Comparison of ENCODE assay signal across 13 mouse cellular contexts in the genomic region with DNA sequence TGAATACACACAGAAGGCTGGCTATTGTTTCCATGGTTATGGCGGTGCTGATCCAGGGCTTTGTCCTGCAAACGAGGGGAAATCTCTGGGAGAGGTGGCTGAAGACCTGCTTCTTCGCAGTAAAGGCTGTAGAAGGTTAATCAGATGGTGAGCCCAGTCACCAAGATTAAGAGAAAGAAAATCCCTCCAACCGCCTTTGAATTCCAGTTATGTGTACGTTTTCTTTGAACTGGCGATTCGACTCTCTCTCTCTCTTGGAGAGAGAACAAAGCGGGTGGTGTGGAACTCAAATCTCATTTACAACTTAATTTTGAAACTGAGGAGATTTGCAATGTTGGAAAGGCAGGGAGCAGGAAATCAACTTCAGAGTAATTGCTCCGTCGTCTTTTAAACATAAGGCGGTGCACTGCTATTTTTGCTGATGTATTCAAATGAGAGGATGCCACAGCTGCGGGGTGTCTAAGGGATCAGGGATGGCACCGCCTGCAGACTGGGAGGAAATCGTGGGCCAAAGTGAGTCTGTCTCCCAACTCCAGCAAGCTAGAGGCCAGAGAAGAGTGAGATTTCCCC.
DNase-seq lines count a peak whose midpoint lies in the region; ATAC-seq and TF ChIP-seq lines count a peak whose summit lies in the region.
"Had no signal": no experiment of that assay in that cellular context is flagged by ENCODE, and none has a peak within 500 bp of the region (broad histone marks: within the 10 kb centered on the region; RNA-seq: fewer than 3 reads in every experiment).

No protein-coding gene starts in this region.

- DNase-seq in lung, embryonic 14.5 days = peak; percentile 29
- no peak for DNase-seq in lung, postnatal 10 days
- peak; percentile 42 for DNase-seq in retina, postnatal 1 day
- no peak for DNase-seq in cerebellum, postnatal 36 days
- DNase-seq: cerebellum, postnatal 10 days; heart, postnatal 4 days; layer of hippocampus, adult 9-11 months had no signal

- no peaks in the 10 kb centered on the region for H3K27me3 ChIP-seq in lung, embryonic 14.5 days (ENCODE audit: insufficient read depth, low read length)
- H3K27me3 ChIP-seq in embryonic facial prominence, embryonic 12.5 days = no peaks in the 10 kb centered on the region
- H3K27me3 ChIP-seq in hindbrain, embryonic 15.5 days = no peaks in the 10 kb centered on the region
- H3K27me3 ChIP-seq: CH12.LX; lung, embryonic 15.5 days had no signal

- H3K9ac ChIP-seq in lung, embryonic 14.5 days = no peak overlapping the region
- no peak overlapping the region for H3K9ac ChIP-seq in embryonic facial prominence, embryonic 12.5 days
- no peak overlapping the region for H3K9ac ChIP-seq in hindbrain, embryonic 15.5 days
- H3K9ac ChIP-seq: lung, embryonic 15.5 days had no signal

- ATAC-seq in lung, embryonic 14.5 days (ENCODE audit: insufficient read depth) = no peak; the same call in 1 of the 2 replicates
- no peak for ATAC-seq in embryonic facial prominence, embryonic 12.5 days (ENCODE audit: insufficient number of reproducible peaks, insufficient read depth, low FRiP score, low TSS enrichment)
- no peak for ATAC-seq in hindbrain, embryonic 15.5 days (ENCODE audit: low FRiP score, low read depth)
- no peak for ATAC-seq in CD4-positive, CD25-positive, alpha-beta regulatory T cell, adult 4 months
- ATAC-seq in inflammation-experienced regulatory T-cells, adult 6 months = no peak

- 26% methylated on average over 14 of the region's 14 CpGs for WGBS in lung, embryonic 14.5 days
- WGBS in embryonic facial prominence, embryonic 12.5 days = 20% methylated on average over 14 of the region's 14 CpGs
- 7% methylated on average over 14 of the region's 14 CpGs for WGBS in hindbrain, embryonic 15.5 days

- TF ChIP-seq CTCF in lung, embryonic 14.5 days (IDR thresholded peaks at IDR 0.05; ENCODE audit: low read depth) = no peak

- H3K36me3 ChIP-seq in lung, embryonic 14.5 days (ENCODE audit: insufficient read depth) = no peaks in the 10 kb centered on the region
- H3K36me3 ChIP-seq in embryonic facial prominence, embryonic 12.5 days = no peaks in the 10 kb centered on the region
- H3K36me3 ChIP-seq in hindbrain, embryonic 15.5 days = no peaks in the 10 kb centered on the region
- H3K36me3 ChIP-seq: lung, embryonic 15.5 days had no signal

- no peak overlapping the region for H3K27ac ChIP-seq in lung, embryonic 14.5 days (ENCODE audit: low read depth)
- peak overlapping the region; percentile 41; the same call in 1 of the 2 replicates for H3K27ac ChIP-seq in embryonic facial prominence, embryonic 12.5 days
- H3K27ac ChIP-seq in hindbrain, embryonic 15.5 days (replicated peaks) = peak overlapping the region; percentile 49
- H3K27ac ChIP-seq: lung, embryonic 15.5 days had no signal

- no peaks in the 10 kb centered on the region for H3K4me1 ChIP-seq in lung, embryonic 14.5 days (ENCODE audit: insufficient read depth)
- peaks cover 8% of the 10 kb centered on the region; the same call in 1 of the 2 replicates for H3K4me1 ChIP-seq in embryonic facial prominence, embryonic 12.5 days
- H3K4me1 ChIP-seq in hindbrain, embryonic 15.5 days (replicated peaks) = peaks cover 13% of the 10 kb centered on the region

- H3K9me3 ChIP-seq in lung, embryonic 14.5 days (ENCODE audit: low read depth, low read length) = no peaks in the 10 kb centered on the region
- no peaks in the 10 kb centered on the region for H3K9me3 ChIP-seq in embryonic facial prominence, embryonic 12.5 days
- H3K9me3 ChIP-seq in hindbrain, embryonic 15.5 days = no peaks in the 10 kb centered on the region
- H3K9me3 ChIP-seq: lung, embryonic 15.5 days had no signal

- H3K4me2 ChIP-seq in lung, embryonic 14.5 days = 0 out of 2 replicates have a peak overlapping the region, but pooled peaks have one; percentile 8
- no peak overlapping the region for H3K4me2 ChIP-seq in embryonic facial prominence, embryonic 12.5 days (replicated peaks)
- H3K4me2 ChIP-seq in hindbrain, embryonic 15.5 days = peak overlapping the region; percentile 33
- H3K4me2 ChIP-seq: lung, embryonic 15.5 days had no signal

- no peak overlapping the region for H3K4me3 ChIP-seq in lung, embryonic 14.5 days (ENCODE audit: low read depth, low read length)
- no peak overlapping the region for H3K4me3 ChIP-seq in embryonic facial prominence, embryonic 12.5 days
- no peak overlapping the region for H3K4me3 ChIP-seq in hindbrain, embryonic 15.5 days
- H3K4me3 ChIP-seq: lung, embryonic 15.5 days had no signal

Comparison
In these comparisons a context has a peak if more than half of its experiments do, and no peak if none do; other contexts are left out.
1. DNase-seq: peak in lung, embryonic 14.5 days (single experiment) and retina, postnatal 1 day (single experiment); none in lung, postnatal 10 days (single experiment) and cerebellum, postnatal 36 days (0 of 2).